Mouse (Mus musculus): ENCODE measurements around the gene Cux2.

Cux2 gene

DNA sequence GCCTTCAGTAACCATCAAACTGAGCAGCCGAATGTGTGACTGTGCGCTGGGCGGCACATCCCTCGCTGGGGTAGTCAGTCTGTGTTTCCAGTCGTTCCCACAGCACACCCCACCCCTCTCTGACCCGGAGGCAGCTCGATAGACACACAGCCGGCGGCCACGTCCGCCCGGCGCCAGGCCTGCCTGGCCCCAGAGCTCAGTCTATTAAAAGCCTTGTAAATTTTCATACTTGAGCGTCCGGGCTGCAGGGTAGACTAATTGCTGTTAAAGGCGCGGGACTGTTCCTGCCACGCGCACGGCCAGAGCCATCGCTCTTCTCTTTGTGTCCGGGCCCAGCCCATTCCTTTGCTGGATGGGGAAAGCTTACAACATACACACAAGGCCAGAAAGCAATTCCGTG is 135.9 kb downstream of the Cux2 start:
- DNase-seq: no peak

DNA sequence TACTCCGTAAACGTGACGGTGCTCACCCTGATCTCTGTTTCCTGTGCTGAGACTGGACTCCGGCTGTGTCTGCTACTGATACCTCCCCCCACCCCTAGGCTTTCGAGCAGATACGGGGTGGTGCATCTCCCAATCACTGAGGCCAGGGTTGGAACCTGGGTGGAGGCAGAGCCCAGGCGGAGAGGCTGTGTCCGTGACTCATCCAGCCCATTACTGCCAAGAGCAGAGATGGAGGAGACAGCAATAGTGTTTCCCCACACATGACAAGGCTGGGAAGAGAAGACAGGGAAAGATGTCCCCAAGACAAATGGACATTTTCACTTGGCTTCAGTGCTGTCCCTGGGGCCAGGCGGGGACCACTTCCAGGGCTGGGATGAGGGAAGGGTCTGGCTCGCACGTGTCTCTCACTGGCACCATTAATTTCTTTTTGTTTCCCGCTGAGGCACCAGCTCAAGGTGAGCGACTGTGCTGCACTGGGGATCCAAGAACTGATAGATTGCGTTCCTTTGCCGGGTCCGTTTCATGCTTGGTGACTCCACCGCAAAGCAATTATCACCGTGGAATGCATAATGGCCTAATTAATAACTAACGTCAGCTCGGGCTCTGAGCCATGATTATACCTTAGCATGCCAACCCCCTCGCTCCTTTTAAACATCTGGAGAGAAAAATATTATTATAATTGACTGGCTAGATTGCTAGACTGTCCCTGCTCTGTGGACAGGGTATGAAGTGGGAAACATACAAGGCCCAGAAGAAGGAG is 140.5 kb downstream of the Cux2 start:
- no peak for DNase-seq

DNA sequence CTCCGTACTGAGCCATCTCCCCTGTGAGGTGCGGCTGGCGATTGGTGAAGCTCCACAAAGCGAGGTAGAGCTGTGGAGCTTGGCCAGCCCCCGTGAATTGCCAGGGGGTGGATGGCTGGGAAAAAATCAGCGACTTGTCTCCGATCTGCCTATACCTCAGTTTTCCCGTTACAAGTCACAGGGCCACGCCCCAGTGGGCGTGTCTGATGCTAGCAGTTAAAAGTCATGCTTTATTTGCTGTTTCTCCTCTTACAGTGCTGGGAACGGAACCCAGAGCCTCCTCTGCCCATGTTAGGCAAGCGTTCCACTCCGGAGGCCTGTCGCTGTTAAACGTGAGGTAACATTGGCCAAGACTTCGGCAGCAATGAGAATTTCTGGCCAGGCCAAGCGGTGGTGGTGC is 144.2 kb downstream of the Cux2 start:
- no peak for DNase-seq

DNA sequence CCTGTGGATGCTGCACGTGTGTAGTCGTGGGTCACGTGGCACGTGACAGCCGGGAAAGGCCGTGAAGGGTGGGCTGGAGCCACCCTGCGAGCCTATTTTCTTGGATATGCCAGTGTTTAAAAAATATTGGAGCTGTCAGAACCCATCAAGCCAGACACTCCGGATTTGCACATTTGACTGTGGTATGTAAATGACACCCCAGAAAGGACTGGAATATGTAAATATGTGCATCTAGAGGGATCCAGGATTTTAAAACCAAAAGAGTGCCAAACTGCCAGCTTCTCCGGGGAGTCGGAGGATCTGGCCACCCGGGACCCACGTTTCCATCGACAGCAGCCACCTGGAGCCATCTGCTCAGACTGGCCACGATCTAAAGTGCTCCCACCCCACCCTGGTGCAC is 145.1 kb downstream of the Cux2 start:
- no peak for DNase-seq

DNA sequence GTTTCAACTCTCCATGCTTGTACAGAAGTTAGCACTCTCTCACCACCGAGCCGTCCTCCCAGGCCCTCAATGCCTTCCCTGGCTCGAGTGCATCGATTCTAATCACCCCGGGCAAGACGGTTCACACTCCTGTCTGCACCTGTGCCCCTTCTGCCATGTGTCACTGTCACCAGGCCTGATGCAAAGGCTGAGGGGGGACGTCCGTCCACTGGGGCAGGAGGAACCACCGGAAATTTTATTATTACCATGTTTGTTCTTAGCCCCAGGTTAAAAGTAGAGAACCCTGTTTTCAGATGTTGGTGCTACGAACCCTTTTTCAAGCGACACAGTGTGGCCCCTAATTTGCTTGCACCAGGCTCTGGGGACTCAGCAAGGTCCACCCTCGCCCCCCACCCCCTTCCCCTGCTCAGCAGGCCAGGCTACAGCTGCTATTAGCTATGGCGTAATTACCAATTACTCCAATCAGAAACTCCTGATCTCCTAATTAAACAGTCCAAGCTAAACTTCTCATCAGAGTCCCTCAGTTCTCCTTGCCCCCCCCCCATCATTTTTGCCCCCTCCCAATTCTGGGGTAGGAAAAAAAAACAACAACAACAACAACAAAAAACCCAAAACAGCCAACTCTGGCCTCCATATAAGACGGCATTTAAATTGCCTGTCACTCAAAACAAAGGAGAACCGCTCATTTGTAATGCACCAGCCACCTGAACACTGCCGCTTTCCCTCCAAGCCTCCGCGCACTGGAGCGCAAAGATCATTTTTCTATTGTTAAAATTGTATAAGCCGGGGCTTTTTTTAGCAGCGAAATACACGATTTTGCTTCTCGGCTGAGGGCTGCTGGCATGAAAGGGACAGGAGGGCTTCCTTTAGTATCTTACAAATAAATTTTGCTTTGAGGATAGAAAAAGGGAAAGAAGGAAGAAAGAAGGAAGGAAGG is 146.8 kb downstream of the Cux2 start:
- no peak for DNase-seq

DNA sequence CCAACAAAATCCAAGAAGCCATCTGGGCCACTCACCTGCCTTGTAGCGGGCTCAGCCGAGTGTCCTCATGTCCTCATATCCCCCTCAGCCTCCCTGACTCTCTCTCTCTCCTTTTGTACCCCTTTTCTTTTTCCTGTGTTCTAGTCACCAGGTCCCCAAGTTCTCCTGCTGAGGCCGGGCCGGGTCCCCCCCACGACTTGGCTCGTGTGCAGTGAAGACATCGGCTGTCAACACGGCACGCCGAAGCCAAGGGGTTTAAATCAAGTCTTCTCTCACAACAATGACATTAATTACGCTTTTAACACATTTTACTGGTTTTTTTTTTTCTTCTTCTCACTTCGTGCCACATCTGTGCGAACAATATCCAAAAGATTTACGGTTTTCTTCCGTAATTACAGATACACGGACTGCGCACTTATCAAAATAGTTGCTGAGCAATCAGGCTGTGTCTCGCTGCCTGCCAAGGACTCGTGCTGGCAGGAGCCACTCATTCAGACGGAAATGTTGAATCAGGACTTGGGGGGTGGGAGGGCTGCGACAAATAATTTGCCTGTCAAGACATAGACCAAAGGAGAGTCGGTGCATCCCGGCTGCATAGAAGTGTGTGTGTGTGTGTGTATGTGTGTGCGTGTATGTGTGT is 154.7 kb downstream of the Cux2 start:
- DNase-seq: no peak

DNA sequence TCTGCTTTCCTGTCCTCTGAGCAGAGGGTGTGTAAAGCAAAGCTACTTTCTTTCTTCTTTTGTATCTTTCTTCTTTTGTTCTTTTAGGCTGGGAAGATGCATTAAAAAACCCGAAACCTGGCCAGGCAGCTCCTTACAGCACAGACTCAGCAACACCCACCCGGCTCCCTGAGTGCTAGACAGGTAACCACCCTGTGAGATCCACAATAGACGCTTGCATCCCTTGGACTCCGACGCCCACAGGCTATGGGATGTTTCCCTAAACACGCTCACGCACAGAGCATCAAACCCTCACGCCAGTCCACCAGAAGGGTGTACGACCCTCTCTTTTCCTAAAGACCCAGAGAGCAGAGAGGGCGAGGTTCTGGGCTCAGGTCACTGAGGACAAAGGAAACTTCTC is 155.3 kb downstream of the Cux2 start:
- DNase-seq: no peak

DNA sequence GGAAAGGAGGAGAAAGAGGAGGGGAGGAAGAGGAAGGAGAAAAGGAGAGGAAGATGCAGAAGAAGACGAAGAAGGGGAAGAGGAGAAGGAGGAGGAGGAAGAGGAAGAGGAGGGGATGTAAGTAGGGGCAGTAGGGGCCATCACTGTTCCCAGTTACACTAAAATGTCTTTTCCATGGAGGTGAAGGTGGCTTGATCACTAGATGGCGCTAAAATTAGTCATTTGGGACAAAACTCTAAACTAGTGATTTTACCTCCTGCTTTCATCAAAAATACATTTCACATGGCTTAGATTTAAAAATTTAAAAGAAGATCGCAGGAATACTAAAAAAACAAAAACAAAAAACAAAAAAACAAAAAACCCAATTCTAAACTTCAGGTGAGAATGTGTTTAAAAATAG is 156.3 kb downstream of the Cux2 start:
- no peak for DNase-seq

DNA sequence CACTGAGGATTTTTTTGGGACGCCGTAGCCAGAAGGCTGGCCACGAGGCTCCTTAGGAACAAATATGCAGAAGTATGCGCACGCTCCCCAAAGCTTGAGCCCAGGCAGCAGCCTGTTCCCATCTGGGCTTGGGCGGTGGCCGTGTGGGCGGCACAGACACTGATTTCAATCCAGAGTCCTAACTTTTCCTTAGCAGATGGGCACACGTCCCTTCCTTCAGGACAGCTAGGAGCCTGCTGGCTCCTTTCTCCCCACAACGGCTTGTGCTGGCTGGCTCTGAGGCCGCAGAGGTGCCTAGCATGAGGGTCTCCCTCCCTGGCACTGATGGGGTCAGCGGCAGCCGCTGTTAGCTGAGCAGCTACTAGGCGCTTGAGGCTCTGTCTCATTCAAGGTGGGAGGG is 157.6 kb downstream of the Cux2 start:
- DNase-seq: no peak

DNA sequence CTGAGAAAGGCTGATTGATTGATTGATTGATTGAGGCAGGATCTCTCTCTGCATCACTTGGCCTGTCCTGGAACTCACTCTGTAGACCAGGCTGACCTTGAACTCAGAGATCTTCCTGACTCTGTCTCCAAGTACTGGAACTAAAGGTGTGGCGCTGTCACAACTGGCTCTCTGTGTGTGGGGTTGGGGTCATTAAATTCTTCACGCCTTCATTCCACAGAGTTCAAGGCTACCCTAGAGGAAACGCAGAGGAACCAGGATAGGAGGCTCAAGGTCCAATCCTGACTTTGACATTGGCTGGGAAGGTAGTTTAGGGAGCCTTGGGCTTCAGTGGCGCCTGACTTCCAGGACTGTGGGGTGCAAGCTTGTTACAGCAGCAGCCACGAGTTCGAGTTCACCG is 159.0 kb downstream of the Cux2 start:
- DNase-seq: no peak

DNA sequence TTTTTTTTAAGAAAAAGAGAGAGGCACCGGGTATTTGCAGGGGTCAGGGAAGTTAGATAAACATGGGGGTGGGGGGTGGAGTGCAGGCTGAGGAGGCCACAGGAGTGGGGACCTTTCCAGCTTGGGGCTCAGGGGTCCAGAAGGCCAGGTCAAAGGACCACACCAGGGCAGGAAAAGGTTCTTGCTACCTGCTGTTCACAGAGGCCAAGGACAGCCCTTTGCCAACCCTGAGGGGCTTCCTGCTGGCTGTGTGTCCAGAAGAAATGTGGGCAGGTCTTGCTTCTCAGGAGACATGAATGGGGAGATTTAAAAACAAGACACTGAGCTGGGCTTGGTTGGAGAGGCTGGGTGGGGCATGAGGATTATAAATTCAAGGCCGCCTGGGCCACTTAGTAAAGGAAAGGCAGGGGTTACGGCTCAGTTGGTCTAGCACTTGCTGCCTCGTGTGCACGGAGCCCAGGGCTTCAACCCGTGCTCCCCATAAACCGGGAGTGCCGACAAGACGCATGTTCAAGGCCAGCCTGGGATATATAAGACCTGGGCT is 160.0 kb downstream of the Cux2 start:
- DNase-seq: no peak

DNA sequence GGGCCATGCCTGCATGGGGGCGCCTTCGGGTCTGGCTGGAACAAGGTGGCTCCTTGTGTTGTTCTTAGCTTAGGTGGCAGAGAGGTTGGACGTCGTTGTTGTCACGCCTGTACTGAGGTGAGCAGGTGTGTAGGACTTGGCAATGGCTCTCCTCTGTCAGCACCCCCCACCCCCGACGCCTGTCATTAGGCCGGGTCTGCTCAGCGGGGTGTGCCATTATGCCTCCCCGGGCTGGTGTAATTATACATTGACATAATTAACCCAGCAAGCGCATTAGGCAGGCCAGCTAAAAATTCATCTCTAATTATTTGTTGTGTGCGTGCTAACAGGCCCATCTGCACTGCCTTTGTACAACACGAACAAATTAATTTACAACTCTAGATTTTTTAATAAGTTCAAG is 160.5 kb downstream of the Cux2 start:
- DNase-seq: no peak

DNA sequence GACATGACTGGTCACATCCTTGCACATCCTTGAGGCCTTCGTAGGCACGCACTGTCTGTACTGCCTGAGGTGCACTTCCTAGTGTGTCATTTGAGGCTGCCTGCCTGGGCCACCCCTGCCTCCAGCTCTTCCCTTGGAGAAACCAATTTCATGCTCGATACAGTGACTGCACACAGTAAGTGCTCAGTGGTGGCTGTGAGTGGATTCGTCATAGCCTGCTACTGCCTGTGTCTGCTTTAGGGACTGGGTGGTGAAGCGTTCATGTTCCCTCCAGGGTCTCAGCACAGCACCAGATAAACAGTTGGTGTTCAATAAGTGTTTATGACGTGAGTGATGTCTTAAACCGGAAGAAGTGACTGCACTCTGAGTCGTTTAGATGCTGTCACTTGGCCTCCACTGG is 166.5 kb downstream of the Cux2 start:
- DNase-seq: no peak

DNA sequence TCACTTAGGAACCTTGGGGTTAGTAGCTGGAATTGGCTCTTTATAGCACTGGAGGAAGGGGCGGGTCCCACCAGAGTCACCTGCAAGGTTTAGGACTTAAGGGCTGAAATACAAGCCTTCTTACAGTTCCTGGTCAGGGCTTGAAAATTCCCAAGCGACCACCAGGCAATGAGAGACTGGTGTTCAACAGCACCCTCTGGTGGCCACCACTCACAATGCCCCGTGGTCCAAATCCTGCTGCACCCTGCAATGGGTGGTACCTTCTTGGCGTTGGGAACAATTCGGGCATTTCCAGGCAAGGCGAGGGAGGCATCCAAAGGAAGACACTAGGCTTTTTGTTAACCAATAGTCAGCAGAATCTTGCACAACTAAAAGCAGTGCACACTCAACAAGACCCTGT is 170.7 kb downstream of the Cux2 start:
- DNase-seq: peak in 1 of 2 experiments; percentile 44

DNA sequence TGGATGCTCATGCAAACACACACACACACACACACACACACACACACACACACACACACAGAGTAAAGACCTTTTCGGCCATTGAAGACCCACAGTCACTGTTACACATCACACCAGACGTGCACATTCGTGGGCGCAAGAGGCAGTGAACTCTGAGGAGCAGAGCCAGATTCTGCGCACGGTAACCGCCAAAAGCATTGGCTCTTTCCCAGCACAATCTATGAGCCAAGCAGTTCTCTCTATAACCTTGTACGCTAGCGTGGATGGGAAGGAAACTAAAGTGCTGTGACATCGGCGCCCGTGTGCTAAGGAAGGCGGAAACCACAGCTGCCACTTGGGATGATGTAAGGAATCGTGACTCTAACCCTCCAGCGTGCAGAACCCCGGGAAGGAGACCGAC is 171.2 kb downstream of the Cux2 start:
- DNase-seq: no peak

DNA sequence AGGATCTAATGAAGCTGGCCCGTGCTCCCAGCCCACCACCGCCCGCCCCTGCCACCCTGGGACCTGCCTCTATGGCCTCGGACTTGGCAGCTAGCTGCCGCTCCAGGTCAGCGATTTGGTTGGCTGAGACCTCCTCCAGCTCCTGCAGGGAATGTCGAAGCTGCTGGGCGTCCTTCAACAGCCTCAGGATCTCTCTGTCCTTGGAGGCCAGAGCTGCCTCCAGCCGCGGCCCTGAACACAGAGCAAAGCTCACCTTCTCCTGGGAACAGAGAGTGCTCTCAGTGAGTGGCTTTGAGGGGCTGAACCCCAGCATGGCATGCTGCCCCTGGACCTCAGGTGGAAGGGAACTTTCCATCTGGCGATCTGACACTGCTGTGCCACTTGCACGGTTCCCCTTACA is 173.0 kb downstream of the Cux2 start:
- no peak for DNase-seq

DNA sequence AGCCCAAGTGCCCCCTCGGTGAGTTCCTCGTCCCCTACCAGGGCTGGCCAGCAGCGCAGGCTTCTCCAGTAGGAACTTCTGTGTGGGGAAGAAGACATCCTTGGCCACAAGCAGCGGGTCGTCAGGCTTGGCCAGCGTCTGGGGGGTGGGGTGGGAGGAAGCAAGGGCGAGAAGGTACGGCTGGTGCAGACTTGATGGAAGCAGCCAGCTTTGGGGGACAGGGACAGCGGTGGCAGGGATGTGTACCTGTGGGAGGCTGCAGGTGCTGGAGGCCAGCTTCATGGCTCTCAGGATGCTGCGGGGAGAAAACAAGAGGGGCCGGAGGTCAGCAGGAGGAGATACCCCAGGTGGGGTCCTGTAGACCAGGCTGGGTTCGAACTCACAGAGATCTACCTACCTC is 174.9 kb downstream of the Cux2 start:
- DNase-seq: no peak

DNA sequence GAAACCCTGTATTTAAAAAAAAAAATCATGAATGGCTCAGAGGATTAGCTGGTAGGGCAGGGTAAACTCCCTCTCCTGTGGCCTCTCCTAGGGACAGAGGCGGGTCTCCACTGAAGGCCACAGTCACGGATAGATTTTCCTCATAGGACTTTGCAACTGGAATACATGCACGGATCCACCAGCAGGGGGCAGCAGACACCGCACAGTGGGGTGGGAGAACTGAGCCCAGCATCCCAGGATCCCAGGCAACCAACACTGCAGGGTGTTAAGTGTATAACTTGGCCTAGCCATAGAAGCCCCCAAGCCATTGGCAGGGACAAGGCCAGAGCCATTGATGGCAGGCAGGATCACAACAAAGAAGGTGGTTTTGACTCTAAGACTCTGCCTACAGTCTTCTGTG is 177.7 kb downstream of the Cux2 start:
- DNase-seq: peak; percentile 76 to 82

DNA sequence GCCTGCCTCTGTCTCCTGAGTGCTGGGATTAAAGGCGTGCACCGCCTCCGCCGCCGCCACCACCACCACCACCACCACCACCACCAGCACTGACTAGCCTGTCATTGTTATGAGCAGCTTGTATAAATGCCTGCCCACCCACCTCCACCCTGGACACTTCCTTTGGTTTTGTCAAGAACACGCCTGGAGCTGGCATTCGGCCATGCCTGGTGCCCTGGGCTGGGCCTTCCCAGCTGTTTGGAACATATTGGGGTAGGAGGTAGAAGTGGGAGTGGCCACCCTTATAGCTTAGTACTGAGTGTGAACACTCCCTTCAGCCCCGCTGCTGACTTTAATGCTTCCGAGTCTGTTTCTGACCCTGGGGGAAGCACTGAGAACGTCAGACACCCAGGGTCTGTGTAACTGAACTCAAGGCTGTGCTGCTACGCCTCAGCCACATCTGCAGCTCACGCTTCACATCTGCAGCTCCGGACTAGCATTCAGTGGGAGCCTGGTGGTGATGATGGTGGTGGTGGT is 178.3 kb downstream of the Cux2 start:
- peak; percentile 46 to 74 for DNase-seq

DNA sequence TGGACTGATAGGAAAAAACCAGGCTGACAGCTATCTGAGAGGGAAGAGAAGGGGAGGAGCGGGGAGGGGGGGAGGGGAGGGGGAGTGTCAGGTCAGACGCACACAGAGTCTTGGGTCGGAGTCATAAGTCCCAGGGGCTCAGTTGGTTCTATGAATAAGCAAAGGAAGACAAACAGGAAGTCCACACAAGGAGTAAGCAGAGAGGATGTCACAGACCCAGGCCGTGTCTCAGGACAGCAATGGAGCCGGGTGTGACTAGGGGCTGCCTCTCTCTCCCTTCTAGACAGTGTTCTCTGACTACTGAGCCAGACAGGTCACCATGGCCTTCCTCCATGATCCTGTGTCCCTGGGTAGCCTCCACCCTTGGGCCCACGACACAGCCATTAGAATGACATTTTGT is 179.1 kb downstream of the Cux2 start:
- DNase-seq: no peak

DNA sequence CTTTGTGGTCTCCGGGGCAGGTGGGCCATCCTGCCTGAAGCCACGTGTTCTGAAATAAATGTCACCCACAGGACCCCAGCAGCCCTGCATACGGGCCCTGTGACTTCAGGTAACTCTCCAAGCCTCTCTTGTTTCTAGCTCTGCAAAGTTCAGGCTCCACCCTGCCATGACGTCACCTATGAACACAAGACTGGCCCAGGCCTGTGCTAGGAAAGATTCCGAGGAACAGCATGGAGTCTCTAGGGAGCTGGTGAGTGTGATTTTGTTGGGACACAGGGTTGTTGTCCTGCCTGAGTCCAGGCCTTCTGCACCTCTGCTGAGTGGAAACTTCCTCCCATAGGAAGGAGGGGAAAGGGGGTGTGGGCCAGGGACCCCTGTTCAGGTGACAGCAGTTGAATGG is 181.9 kb downstream of the Cux2 start:
- DNase-seq: no peak

DNA sequence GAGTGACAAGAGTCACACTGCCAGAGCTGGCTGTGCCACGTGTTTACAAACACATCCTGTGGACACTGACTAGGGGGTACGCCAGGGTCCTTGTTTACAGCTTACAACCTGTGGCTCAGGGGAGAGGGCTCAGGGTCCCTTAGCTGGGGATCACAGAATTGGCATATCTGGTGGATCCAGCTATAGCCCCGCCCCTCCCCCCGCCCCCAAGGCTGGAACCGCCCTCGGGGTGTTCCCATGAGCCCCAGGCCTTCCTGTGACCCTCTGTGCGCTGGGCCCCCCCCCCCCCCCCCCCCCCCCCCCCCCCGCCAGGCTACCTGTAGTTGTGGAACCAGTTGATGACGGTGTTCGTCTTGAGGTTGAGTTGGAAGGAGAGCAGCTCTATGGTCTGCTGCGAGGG is 185.6 kb downstream of the Cux2 start:
- DNase-seq: no peak

DNA sequence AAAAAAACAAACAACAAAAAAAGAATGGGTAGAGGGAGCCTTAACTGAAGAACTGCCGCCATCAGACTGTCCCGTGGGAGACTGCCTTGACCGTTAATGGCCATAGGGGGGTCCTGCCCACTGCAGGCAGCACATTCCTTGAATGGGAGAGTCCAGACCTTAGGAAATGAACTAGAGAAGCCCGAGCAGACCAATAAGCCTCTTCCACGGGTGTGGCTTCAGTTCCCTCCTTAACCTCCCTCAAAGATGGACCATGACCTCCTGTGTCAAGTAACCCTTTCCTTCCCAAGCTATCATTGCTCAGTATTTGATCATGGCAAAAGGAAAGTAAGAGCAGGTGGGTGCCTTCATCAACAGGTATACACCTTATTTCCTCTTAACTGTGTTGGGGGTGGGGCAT is 187.9 kb downstream of the Cux2 start:
- DNase-seq: no peak

Measured in lung, adult 18-20 months (tissue).